Mouse (Mus musculus) E14TG2a.4 (cell line): ENCODE results near the gene Bcl6b.

ENCODE experiments used
- CTCF ChIP-seq: conservative IDR thresholded peaks from 2 replicates; pipeline ENCODE4 v1.5.1; 2014; ENCODE audit warnings: low read length
- POU5F1 ChIP-seq: IDR thresholded peaks from 2 replicates; pipeline ENCODE4 v1.6.1; 2014; ENCODE audit warnings: low read length, borderline replicate concordance

DNA sequence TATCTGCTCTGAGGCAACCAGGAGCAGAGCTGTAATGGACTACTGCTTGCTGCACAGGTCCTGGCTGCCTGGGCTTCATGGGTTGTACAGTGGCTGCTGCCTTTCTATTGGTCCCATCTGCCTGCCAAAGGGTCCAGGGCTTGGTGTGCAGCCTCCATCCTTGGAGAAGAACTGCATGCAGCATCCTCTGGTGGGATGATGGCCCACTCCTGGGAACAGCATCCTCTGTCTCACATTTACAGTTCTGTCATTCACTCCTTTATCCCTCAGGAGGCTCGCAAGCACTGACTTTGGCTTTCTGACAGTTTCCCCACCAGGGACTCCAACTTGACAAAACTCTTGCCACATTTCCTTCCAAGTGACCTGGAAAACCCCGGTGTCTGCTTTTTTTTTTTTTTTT lies 22.8 kb downstream of the Bcl6b start:
- TF ChIP-seq CTCF (no peak), POU5F1 (no peak)
